Mouse (Mus musculus) ES-E14 (cell line): ENCODE measurements around the gene Gm7714.

Source experiments
- HCFC1 ChIP-seq: IDR thresholded peaks from 2 replicates; pipeline ENCODE4 v1.6.1; 2012; ENCODE audit warnings: low read length, inconsistent platforms, borderline replicate concordance; ENCODE audit not compliant: insufficient read depth
- MAFK ChIP-seq: IDR thresholded peaks from 2 replicates; pipeline ENCODE4 v1.6.1; 2014; ENCODE audit warnings: mild to moderate bottlenecking, low read depth, low read length, inconsistent platforms; ENCODE audit not compliant: insufficient read depth
- ZNF384 ChIP-seq: IDR thresholded peaks from 2 replicates; pipeline ENCODE4 v1.6.1; 2012; ENCODE audit warnings: low read depth, low read length, inconsistent platforms

DNA sequence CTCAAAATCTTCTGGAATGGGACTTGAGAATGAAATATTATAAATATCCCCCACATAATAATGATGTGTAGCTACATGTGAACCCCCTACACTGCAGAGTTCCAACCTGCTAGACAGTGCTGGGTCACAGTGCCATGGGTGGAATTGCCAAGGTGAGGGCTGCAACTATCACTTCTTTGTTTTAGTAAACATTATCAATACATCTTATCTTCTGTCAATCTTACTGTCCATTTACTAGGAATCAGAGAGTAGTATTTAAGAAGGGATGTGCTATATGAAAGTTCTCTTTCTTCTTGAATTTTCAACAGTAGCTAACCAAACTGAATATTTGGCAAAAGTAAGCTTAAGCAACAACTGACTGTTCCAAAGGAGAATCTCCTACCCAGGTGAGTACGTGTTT, 48.3 kb downstream of the Gm7714 start, which contains the start of gene Prol1:
- TF ChIP-seq MAFK (no peak), HCFC1 (no peak), ZNF384 (no peak)
